Comparison of ENCODE assay signal across 11 mouse cellular contexts in the genomic region with DNA sequence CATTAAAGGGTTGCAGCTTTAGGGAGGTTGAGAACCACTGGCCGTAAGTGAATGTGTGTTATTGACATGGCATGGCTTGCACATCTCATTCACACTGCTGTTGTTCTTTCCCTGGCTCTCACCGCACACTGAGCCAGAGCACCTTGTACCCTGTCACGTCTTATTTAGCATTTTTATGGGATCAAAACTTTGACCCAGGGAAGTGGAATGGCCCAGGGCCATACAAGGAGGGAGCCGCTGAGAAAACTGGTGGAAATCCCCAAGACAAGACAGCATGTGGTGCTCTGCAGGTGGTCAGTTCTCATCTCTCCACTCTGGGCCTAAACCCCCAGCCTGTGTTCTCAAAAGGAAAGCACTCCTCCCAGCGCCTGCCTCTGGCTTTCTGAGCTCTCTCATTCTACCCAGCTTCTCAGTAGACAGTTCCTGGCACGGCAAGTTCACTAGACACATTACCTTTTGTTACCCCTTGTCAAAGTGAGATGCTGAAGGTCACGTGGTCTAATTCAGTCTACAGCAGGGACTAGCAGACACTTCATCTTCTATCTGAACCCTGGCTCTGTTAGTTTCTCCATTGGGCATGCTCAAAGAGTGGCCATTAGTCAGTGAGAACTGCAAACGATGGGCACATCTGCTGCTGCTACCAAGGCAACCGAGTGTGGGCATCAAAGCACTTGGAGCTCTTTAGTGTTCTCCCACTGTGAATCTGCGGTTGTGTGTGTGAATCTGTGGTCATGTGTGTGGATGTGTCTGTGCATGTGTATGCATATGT.
DNase-seq lines count a peak whose midpoint lies in the region; ATAC-seq and TF ChIP-seq lines count a peak whose summit lies in the region.
"Had no signal": no experiment of that assay in that cellular context is flagged by ENCODE, and none has a peak within 500 bp of the region (broad histone marks: within the 10 kb centered on the region; RNA-seq: fewer than 3 reads in every experiment).

No protein-coding gene starts in this region.

- peak overlapping the region; percentile 79 for H3K27ac ChIP-seq in gastrocnemius, adult 2 months
- H3K27ac ChIP-seq in forebrain, embryonic 13.5 days, result peak overlapping the region; percentile 53
- peak overlapping the region; percentile 11; the same call in 1 of the 2 replicates for H3K27ac ChIP-seq in neural tube, embryonic 11.5 days (ENCODE audit: low read depth, low read length)
- no peak overlapping the region for H3K27ac ChIP-seq in heart, adult 2 months
- H3K27ac ChIP-seq: kidney, postnatal 0 days had no signal

- WGBS in forebrain, embryonic 13.5 days, result 37% methylated on average over 10 of the region's 10 CpGs
- 44% methylated on average over 10 of the region's 10 CpGs for whole genome bisulfite sequencing in neural tube, embryonic 11.5 days
- WGBS in heart, adult 2 months, result 73% methylated on average over 10 of the region's 10 CpGs

- H3K9me3 ChIP-seq in forebrain, embryonic 13.5 days (replicated peaks), result no peaks in the 10 kb centered on the region
- no peaks in the 10 kb centered on the region for H3K9me3 ChIP-seq in neural tube, embryonic 11.5 days (ENCODE audit: control insufficient read depth, low read length)
- H3K9me3 ChIP-seq: megakaryocyte, embryonic 14.5 days had no signal

- no peak overlapping the region for H3K4me2 ChIP-seq in forebrain, embryonic 13.5 days
- no peak overlapping the region for H3K4me2 ChIP-seq in neural tube, embryonic 11.5 days (ENCODE audit: low read depth)

- no peak overlapping the region for H3K4me3 ChIP-seq in gastrocnemius, adult 2 months
- H3K4me3 ChIP-seq in forebrain, embryonic 13.5 days, result no peak overlapping the region
- no peak overlapping the region for H3K4me3 ChIP-seq in neural tube, embryonic 11.5 days (ENCODE audit: low read depth, low read length)
- H3K4me3 ChIP-seq in heart, adult 2 months, result no peak overlapping the region
- H3K4me3 ChIP-seq: megakaryocyte, embryonic 14.5 days had no signal

- ATAC-seq in forebrain, embryonic 13.5 days, result peak; percentile 73
- peak; percentile 91 for ATAC-seq in neural tube, embryonic 11.5 days (ENCODE audit: insufficient read depth, low FRiP score, low TSS enrichment)

- H3K79me2 ChIP-seq in heart, adult 2 months (replicated peaks; ENCODE audit: control insufficient read depth, insufficient read depth, low read length), result no peaks in the 10 kb centered on the region

- H3K27me3 ChIP-seq in forebrain, embryonic 13.5 days, result no peaks in the 10 kb centered on the region
- H3K27me3 ChIP-seq in neural tube, embryonic 11.5 days (ENCODE audit: control insufficient read depth, insufficient read depth, low read length), result no peaks in the 10 kb centered on the region
- no peaks in the 10 kb centered on the region for H3K27me3 ChIP-seq in heart, adult 2 months (ENCODE audit: control insufficient read depth, insufficient read depth, low read length)
- H3K27me3 ChIP-seq: megakaryocyte, embryonic 14.5 days had no signal

- DNase-seq in gastrocnemius, adult 2 months, result no peak
- DNase-seq in gastrocnemius, postnatal 10 days, result no peak
- peak; percentile 81 for DNase-seq in layer of hippocampus, adult 9-11 months
- peak; percentile 70 for DNase-seq in neural tube, embryonic 11.5 days (ENCODE audit: low spot score)
- no peak for DNase-seq in spleen, adult 18-20 months
- DNase-seq in heart, adult 2 months, result no peak
- DNase-seq in thymus, postnatal 0 days (ENCODE audit: low spot score), result no peak
- DNase-seq: gastrocnemius, postnatal 14 days had no signal

- H3K4me1 ChIP-seq in forebrain, embryonic 13.5 days, result peaks cover 29% of the 10 kb centered on the region
- no peaks in the 10 kb centered on the region for H3K4me1 ChIP-seq in neural tube, embryonic 11.5 days (ENCODE audit: control insufficient read depth, insufficient read depth, low read length)
- H3K4me1 ChIP-seq in heart, adult 2 months (ENCODE audit: control insufficient read depth, insufficient read depth, low read length), result peaks cover 8% of the 10 kb centered on the region

- H3K36me3 ChIP-seq in forebrain, embryonic 13.5 days (ENCODE audit: poor library complexity, severe bottlenecking), result no peaks in the 10 kb centered on the region
- no peaks in the 10 kb centered on the region for H3K36me3 ChIP-seq in neural tube, embryonic 11.5 days (ENCODE audit: control insufficient read depth, insufficient read depth, low read length)
- no peaks in the 10 kb centered on the region for H3K36me3 ChIP-seq in heart, adult 2 months (ENCODE audit: control insufficient read depth, insufficient read depth, low read length)

- no peak for TF ChIP-seq CTCF in gastrocnemius, adult 2 months (IDR thresholded peaks at IDR 0.05)
- no peak for TF ChIP-seq CTCF in heart, adult 2 months (IDR thresholded peaks at IDR 0.05)

- intact Hi-C loops in gastrocnemius, adult 2 months (cut with DNase I), result loop anchor here (5.0 kb wide), 1 partner anchor 76 kb away; no protein-coding TSS in a partner anchor
- intact Hi-C loops in heart, adult 2 months (cut with DNase I), result loop anchor here (5.0 kb wide), 1 partner anchor 69 kb away; no protein-coding TSS in a partner anchor

- no peak for TF ChIP-seq POLR2A in heart, adult 2 months (IDR thresholded peaks at IDR 0.05; ENCODE audit: insufficient read depth, low read depth, low read length)

- H3K9ac ChIP-seq in forebrain, embryonic 13.5 days, result no peak overlapping the region
- no peak overlapping the region for H3K9ac ChIP-seq in neural tube, embryonic 11.5 days (ENCODE audit: low read length)
- no peak overlapping the region for H3K9ac ChIP-seq in heart, adult 2 months (ENCODE audit: low read depth, low read length)

- TF ChIP-seq EP300 in heart, adult 2 months (IDR thresholded peaks at IDR 0.05; ENCODE audit: insufficient read depth, low read depth, low read length), result no peak

Comparison
In these comparisons a context has a peak if more than half of its experiments do, and no peak if none do; other contexts are left out.
1. DNase-seq: peak in layer of hippocampus, adult 9-11 months (single experiment) and neural tube, embryonic 11.5 days (single experiment); none in gastrocnemius, adult 2 months (single experiment), gastrocnemius, postnatal 10 days (single experiment), spleen, adult 18-20 months (0 of 2), heart, adult 2 months (0 of 2) and thymus, postnatal 0 days (single experiment).